Mouse (Mus musculus): ENCODE data around the gene Otog. TPM values are rescaled to one million over a fixed set of nuclear protein-coding genes. Genes with fewer than 3 reads are reported as not detected.

Gene Otog
- polyA plus RNA-seq, 1 experiment from 2014 or later = 0.09 TPM

DNA sequence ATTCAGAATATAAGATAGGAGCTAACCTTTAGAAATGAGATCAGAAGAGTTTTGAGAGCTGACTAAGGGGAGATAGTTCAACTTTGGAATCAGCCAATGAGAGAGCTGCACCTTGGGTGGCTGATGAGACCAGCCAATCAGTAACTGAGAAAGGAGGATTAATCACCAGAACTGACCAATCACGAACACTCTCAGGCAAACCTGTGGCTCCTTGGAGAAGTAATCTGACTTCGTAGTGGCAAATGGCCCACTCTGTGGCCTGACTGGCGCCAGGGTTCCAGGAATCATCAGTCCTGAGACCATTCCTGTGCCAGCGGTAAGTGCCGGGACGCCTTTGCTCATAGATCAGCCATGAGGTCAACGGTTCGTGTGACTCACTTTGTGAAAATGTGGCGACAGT lies 96.6 kb downstream of the Otog start:
- H3K4me3 ChIP-seq (replicated peaks) = no peak overlapping the region
- WGBS = 83% methylated on average over 9 of the region's 9 CpGs
- H3K36me3 ChIP-seq = no peaks in the 10 kb centered on the region
- no peak overlapping the region for H3K4me2 ChIP-seq
- no peaks in the 10 kb centered on the region for H3K9me3 ChIP-seq (replicated peaks)
- H3K27ac ChIP-seq (replicated peaks) = no peak overlapping the region
- H3K27me3 ChIP-seq (replicated peaks) = no peaks in the 10 kb centered on the region
- ATAC-seq (ENCODE audit: low FRiP score) = no peak
- H3K9ac ChIP-seq (replicated peaks) = no peak overlapping the region
- no peaks in the 10 kb centered on the region for H3K4me1 ChIP-seq

DNA sequence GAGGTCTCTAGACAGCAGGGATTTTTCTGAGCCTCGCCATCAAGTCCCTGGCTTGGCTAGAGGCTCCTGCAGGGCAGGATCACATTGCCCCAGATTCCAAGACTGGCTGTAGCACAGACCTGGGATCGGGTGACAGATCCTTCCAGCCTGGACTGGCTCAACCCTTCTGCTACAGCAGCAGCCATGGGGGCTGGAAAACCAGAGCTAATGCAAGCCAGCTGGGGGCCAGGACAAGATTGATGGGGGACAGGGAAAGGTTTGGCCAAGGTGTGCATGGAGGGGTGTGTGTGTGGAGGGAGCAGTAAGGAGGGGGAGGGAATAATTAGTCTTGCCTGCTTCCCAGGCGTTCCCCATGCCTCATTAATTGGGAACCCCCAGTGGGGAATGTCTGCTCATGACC lies 99.0 kb downstream of the Otog start:
- Histone ChIP-seq H3K9ac (replicated peaks) (no peak overlapping the region), H3K4me3 (replicated peaks) (no peak overlapping the region), H3K36me3 (no peaks in the 10 kb centered on the region), H3K27me3 (replicated peaks) (no peaks in the 10 kb centered on the region), H3K9me3 (replicated peaks) (no peaks in the 10 kb centered on the region), H3K4me2 (no peak overlapping the region), H3K4me1 (no peaks in the 10 kb centered on the region), H3K27ac (replicated peaks) (no peak overlapping the region)
- no peak for ATAC-seq (ENCODE audit: low FRiP score)
- WGBS = 49% methylated on average over 3 of the region's 3 CpGs

DNA sequence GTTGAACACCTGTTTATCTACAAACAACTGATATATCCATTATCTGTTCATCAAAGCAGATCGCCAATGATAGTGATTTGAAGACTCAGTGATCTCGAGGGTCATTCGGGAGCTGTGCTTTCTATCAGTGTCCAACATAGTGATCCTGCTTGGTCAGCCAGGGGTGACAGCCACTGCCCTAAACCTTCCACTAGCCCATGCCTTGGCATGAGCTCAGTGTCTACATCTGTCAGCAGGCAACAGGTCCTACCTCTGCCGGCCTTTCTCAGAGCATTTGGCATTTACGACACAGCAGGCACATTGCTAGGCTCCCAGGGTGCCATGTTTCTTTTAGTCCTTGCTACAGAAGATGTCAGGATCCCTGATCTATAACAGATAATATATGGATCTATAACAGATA lies 99.5 kb downstream of the Otog start:
- H3K27ac ChIP-seq (replicated peaks) = no peak overlapping the region
- ATAC-seq (ENCODE audit: low FRiP score) = no peak
- H3K9me3 ChIP-seq (replicated peaks) = no peaks in the 10 kb centered on the region
- H3K4me2 ChIP-seq = no peak overlapping the region
- H3K4me1 ChIP-seq = no peaks in the 10 kb centered on the region
- no peak overlapping the region for H3K4me3 ChIP-seq (replicated peaks)
- no peaks in the 10 kb centered on the region for H3K36me3 ChIP-seq
- H3K27me3 ChIP-seq (replicated peaks) = no peaks in the 10 kb centered on the region
- H3K9ac ChIP-seq (replicated peaks) = no peak overlapping the region
- 87% methylated on average over 5 of the region's 5 CpGs for WGBS

DNA sequence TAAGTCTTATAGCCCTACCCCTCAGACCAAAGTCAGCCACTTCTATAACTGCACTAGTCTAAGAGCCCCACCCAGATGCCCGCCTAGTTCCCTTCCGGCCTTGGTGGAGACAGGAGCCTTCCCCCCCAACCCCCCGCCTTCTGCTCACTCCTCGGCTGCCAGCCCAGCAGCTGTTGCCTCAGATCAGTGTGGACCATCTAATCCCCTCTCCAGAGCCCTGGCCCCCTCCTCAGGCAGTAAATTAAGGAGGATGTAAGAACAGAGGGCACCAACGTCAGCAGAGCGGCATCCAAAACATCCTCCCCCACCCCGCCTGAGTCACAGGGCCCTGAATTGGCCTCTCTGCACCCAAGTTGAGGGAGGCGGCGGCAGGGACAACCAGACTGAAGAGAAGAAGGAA lies 100.7 kb downstream of the Otog start:
- 84% methylated on average over 9 of the region's 9 CpGs for WGBS
- H3K27me3 ChIP-seq (replicated peaks) = 0 out of 2 replicates have a peak, but pooled peaks cover 3% of the 10 kb centered on the region
- H3K9ac ChIP-seq (replicated peaks) = no peak overlapping the region
- no peaks in the 10 kb centered on the region for H3K4me1 ChIP-seq
- H3K9me3 ChIP-seq (replicated peaks) = no peaks in the 10 kb centered on the region
- no peak overlapping the region for H3K4me2 ChIP-seq
- no peak overlapping the region for H3K4me3 ChIP-seq (replicated peaks)
- H3K27ac ChIP-seq (replicated peaks) = no peak overlapping the region
- H3K36me3 ChIP-seq = no peaks in the 10 kb centered on the region
- ATAC-seq (ENCODE audit: low FRiP score) = no peak

DNA sequence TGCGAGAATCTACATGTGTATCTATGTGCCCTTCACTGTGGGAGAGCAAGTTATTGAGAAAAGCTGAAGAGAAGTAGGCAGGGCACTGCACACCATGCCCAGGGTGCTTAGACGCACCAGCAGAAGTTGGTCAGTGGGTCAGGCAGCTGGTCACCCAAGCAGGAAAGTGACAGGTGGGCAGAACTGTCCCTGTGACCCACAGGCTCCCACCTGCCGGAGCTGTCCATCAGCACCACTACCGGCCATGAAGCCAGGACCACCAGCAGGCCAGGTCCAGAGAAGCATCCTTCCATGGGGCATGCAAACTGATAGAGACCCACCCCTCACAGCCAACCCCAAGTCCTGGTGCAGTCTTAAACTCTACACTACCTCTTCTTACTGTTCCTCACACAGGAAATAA lies 106.9 kb downstream of the Otog start:
- Histone ChIP-seq H3K4me2 (no peak overlapping the region), H3K36me3 (no peaks in the 10 kb centered on the region), H3K4me3 (replicated peaks) (no peak overlapping the region), H3K27ac (replicated peaks) (no peak overlapping the region), H3K4me1 (peaks cover 7% of the 10 kb centered on the region; the same call in 1 of the 2 replicates), H3K9ac (replicated peaks) (no peak overlapping the region), H3K9me3 (replicated peaks) (no peaks in the 10 kb centered on the region), H3K27me3 (replicated peaks) (peaks cover 41% of the 10 kb centered on the region)
- 64% methylated on average over 4 of the region's 4 CpGs for WGBS
- no peak for ATAC-seq (ENCODE audit: low FRiP score)

DNA sequence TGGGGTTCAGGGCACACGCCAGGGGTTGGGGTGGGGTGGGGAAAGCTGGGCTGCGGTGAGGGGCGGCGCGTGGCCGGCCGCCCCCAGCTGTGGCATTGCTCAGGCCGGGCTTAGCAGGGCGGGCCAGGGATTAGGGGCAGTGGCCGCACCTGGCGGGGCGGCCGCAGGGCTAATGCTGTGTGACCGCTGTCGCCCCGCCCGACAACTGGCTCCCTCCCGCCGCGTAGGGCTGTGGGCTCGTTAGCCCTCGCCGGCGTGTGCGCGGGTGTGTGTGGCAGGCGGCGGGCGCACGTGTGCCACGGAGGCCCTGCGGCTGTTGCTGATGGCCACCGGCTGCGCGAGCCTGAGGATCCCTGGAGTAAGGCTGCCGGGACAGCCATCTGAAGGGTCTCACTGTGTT lies 108.0 kb downstream of the Otog start:
- ATAC-seq (ENCODE audit: low FRiP score) = no peak
- Histone ChIP-seq H3K9me3 (replicated peaks) (no peaks in the 10 kb centered on the region), H3K4me2 (peak overlapping the region; percentile 58), H3K4me1 (peaks cover 7% of the 10 kb centered on the region; the same call in 1 of the 2 replicates), H3K27ac (replicated peaks) (no peak overlapping the region), H3K9ac (replicated peaks) (peak overlapping the region; percentile 26; the same call in 1 of the 2 replicates), H3K27me3 (replicated peaks) (peaks cover 41% of the 10 kb centered on the region), H3K4me3 (replicated peaks) (peak overlapping the region; percentile 31), H3K36me3 (no peaks in the 10 kb centered on the region)
- WGBS = 4% methylated on average over 35 of the region's 36 CpGs

DNA sequence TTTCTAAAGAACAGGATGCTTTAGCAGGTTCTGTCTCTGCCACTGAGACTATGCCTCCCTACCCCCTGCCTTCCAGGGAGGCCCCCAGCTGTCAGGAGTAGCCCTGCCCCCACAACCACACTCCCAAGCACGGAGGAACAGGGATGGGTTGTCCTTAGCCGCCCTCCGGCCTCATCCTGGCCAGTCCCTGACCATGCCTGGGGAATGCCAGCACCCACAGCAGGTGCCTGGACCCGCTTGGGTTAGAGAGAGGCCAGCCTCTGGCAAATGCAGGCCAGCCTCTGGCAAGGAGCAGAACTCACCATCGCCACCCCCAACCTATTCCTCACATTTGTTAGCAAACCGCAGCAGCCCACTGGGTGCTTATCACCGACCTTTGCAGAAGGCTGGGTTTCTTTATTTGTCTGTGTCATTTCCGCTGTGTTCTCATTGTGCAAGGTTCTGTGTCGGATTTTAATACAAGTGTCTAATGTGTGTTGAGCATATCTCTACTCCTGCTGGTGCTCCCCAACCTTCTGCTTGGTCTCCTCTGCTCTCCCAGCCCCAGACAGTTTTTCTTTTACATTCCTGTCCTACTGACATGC lies 109.4 kb downstream of the Otog start:
- Histone ChIP-seq H3K27ac (replicated peaks) (no peak overlapping the region), H3K4me2 (no peak overlapping the region), H3K36me3 (no peaks in the 10 kb centered on the region), H3K27me3 (replicated peaks) (peaks cover 41% of the 10 kb centered on the region), H3K9me3 (replicated peaks) (no peaks in the 10 kb centered on the region), H3K9ac (replicated peaks) (no peak overlapping the region), H3K4me3 (replicated peaks) (no peak overlapping the region), H3K4me1 (peaks cover 7% of the 10 kb centered on the region; the same call in 1 of the 2 replicates)
- ATAC-seq (ENCODE audit: low FRiP score) = no peak
- 61% methylated on average over 9 of the region's 9 CpGs for WGBS

DNA sequence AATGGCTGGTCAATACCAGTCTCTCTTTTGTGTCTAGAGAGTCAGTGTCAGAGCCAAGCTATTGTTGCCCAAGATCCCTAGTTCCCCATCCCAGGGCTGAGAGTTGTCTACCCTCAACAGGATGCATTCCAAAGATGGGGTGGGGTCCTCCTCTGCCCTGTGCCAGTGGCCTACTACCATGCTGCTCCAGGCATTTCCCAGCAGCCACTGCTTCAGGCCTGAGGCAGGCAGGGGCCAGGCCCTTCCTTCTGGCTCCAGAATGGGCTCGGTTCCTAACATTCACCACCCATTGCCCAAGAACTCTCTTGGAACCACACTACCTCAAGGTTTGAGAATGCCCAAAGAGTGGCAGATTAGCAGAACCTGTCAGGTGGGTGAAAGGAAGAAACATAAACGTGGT lies 112.0 kb downstream of the Otog start:
- Histone ChIP-seq H3K4me1 (peaks cover 7% of the 10 kb centered on the region; the same call in 1 of the 2 replicates), H3K9ac (replicated peaks) (no peak overlapping the region), H3K27me3 (replicated peaks) (peaks cover 32% of the 10 kb centered on the region), H3K27ac (replicated peaks) (no peak overlapping the region), H3K9me3 (replicated peaks) (no peaks in the 10 kb centered on the region), H3K4me2 (no peak overlapping the region), H3K36me3 (no peaks in the 10 kb centered on the region), H3K4me3 (replicated peaks) (no peak overlapping the region)
- ATAC-seq (ENCODE audit: low FRiP score) = no peak
- 75% methylated on average over 2 of the region's 2 CpGs for WGBS

DNA sequence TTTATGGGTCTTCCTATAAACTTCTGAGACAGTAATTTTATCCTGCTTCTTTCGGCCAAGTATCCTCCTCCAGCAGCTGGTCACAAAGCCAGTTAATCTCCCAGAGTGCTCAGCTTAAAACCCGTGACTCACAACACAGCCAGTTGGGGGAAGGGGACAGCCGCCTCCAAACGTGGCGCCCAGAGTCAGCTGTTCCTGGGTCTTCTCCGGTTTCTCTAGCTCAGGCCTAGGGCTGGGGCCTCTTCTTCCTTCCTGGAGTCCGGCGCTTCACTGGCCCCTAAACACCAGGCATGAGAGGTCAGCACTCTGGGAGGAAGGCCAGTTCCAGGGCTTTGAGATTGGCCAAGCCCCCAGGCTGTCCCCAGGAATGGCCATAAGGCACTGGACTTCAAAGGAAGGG lies 112.4 kb downstream of the Otog start:
- H3K4me1 ChIP-seq = peaks cover 7% of the 10 kb centered on the region; the same call in 1 of the 2 replicates

DNA sequence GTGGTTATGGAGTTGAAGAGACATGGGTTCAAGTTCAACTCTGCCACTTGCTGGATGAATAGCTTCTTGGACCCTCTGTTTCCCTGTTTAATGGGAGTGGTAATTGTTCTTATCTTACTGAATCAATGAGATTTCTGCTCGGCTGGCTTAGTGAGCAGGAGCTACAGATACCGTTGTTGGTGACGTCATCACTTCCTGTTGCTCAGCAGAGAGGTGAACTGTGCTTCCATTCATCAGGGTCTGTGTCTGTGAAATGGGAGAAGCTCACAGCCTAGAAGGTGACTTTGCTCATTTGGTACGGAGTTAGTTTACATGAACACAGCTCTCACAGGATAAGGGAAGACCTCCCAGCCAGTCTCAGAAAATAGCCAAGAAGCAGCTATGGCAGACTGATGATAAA lies 113.1 kb downstream of the Otog start:
- Histone ChIP-seq H3K4me2 (no peak overlapping the region), H3K9me3 (replicated peaks) (no peaks in the 10 kb centered on the region), H3K9ac (replicated peaks) (no peak overlapping the region), H3K36me3 (no peaks in the 10 kb centered on the region), H3K4me3 (replicated peaks) (no peak overlapping the region), H3K27me3 (replicated peaks) (peaks cover 21% of the 10 kb centered on the region), H3K27ac (replicated peaks) (no peak overlapping the region), H3K4me1 (peaks cover 4% of the 10 kb centered on the region; the same call in 1 of the 2 replicates)
- no peak for ATAC-seq (ENCODE audit: low FRiP score)
- 82% methylated on average over 4 of the region's 4 CpGs for WGBS

More for the DNA sequence above, 112.4 kb downstream of the Otog start:
- Histone ChIP-seq H3K4me2 (no peak overlapping the region), H3K27me3 (replicated peaks) (peaks cover 28% of the 10 kb centered on the region), H3K9ac (replicated peaks) (no peak overlapping the region), H3K4me3 (replicated peaks) (no peak overlapping the region), H3K36me3 (no peaks in the 10 kb centered on the region), H3K9me3 (replicated peaks) (no peaks in the 10 kb centered on the region), H3K27ac (replicated peaks) (no peak overlapping the region)
- WGBS = 67% methylated on average over 8 of the region's 8 CpGs
- no peak for ATAC-seq (ENCODE audit: low FRiP score)

Data from neural tube, embryonic 15.5 days (tissue).